Mouse (Mus musculus) cerebellum, postnatal 10 days (tissue): ENCODE results near the gene Yy1.

Source experiments
- DNase-seq, 2 experiments: peaks; one replicate each; pipeline ENCODE4 v3.0.0; 2021; ENCODE audit warnings: mixed read lengths in 2 of 2

Yy1 gene

DNA sequence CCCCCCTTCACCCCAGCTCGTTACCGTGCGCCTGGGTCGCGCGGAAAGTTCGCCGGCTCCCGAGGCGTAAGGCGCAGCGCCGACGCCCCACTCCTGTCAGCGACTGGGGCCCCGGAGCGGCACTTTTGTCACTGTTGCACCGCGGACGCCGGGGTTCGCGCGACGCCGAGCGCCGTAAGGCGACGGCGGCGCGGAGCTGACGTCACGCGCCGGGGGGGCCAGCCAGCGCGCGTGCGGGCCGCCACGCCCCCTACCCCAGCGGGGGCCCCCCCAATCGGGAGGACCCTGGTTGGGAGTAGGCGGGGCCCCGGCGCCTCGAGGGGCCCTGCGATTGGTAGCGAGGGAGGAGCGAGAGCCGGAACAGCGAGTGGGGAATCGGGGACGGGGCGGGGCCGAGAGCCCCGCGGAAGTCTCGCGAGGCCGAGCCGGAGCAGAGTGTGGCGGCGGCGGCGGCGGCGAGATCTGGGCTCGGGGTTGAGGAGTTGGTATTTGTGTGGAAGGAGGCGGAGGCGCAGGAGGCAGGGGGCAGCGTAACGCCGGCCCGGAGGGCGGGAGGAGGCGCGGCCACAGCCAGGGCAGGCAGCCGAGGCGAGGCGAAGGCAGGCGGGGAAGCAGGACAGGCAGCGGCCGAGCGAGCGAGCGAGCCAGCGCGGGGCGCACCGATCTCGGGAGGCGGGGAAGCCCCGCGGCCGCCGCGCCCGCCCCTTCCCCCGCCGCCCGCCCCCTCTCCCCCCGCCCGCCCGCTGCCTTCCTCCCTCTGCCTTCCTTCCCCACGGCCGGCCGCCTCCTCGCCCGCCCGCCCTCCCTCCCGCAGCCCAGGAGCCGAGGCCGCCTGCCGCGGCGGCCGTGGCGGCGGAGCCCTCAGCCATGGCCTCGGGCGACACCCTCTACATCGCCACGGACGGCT is at the start of gene Yy1:
Gene Yy1 (plus strand): TSS at position 428 of the 907 bp plus-strand sequence.
- peak; percentile 99 to 100 for DNase-seq

DNA sequence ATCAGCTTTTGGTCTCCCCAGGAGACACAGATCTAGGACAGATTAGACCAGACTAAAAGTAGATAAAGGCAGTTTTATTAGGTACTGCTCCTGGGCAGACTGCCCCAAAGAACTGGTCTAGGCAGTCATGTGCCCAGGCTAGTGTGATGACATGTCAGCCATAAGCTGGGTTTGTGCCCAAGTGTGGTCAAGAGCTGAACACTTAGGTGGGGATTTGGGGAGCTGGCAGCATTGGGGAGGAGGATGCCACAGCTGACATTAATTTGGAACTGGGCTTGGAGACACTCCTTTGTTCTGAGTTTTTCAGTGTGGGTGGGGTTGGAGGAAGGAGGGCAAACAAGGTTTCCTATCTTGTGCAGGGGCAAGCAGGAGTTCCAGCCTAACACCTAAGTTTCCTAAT is 46.8 kb upstream of the Yy1 start:
- DNase-seq, result no peak

DNA sequence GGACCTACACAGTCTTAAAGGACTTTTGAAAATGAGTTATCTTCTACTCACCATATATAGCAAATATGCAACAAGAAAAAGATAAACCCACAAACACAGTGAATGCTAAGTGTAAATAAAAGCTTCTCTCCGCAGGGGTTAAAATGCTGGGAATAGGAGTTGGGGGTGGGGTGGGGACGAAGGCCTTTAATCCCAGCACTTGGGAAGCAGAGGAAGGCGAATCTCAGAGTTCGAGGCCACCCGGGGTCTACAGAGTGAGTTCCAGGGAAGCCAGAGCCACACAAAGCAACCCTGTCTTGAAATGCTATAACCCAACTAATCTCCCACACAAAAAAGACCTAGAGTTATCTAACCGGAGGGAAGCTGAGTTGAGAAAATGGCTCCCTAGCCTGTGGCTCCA is 43.8 kb upstream of the Yy1 start:
- DNase-seq, result no peak

DNA sequence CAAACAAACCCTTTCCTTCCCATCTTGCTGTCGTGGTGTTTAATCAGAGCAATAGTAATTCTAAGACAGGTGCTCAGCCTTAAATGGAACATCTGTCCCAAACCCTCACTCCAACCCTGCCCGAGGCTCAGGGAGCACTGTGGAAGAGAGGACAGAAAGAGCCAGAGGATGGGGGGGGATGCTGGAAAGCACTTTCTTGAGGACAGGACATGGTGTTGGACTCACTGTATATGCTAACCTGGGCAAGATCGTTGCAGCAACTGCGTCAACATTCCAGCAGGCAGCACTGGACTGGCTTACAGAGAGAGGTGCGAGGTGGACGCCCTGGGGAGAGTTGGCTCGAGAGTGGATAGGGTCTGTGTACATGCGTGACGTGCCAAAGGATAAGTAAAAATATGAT is 43.3 kb upstream of the Yy1 start:
- no peak for DNase-seq

DNA sequence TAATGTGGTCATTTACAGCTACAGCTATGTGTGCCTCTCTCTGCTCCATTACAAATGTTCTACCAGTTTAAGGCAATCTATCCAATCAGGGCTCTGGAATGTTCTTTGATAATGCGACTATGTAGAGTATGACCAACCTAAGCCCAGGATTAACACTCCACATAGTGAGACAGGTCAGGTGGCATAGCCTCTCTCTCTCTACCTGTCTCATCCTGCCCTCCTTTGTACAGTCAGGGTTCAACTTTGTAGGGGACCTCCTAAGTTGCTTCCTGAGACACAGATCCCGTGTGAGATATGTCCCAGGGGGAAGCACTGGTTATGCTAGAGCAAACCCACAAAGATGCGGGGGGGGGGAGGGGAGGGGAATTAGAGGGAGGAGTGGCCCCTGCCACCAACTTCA is 42.5 kb upstream of the Yy1 start:
- no peak for DNase-seq

DNA sequence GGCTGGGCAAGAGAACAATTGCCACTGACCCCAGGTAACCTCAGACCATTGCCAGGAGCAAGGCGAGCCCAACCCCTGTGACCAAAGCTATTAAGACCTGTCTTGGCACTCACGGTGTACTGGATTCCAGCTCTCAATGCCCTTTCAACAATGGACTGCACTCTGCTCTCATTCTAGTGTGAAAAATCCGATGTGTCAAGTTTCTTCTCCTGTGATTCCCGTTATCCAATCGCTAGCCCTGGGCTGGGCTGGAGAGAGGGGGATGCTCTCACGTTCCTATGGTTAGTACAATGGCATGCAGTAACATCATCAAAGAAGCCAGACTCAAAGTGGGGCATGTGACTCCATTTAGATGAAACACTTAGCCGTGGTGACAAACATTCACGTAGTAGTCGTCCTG is 41.0 kb upstream of the Yy1 start:
- no peak for DNase-seq

DNA sequence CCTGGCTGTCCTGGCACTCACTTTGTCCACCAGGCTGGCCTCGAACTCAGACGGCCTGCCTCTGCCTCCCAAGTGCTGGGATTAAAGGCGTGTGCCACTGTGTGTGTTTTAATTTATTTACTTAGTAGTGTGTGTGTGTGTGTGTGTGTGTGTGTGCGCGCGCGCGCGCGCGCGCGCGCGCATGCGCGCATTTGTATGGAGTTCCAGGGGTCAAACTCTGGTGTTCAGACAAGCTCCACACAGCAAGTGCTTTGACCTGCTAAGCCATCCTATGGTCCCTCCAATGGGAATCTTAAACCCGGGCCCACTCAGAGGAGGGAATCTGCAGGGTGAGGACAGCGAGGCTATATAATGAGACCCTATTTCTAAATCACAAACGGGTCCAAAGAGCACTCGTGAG is 37.6 kb upstream of the Yy1 start:
- no peak for DNase-seq

DNA sequence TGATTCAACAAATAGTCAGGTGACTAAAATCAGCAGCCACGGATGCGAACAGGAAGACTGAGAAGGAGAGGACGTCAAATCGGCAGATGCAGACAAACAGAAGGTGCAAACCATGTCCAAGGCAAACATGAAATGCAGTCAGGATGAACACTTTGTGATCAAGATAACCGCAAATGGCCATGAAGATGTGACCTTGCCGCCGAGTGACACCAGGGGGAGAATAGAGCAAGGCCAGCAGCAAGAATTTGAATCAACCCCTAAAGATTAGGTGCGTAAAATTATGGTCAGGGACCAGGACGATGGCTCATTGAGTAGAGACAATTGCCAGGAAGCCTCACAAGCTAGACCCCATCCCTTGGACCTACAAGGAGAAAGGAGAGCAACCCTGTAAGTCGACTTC is 36.2 kb upstream of the Yy1 start:
- no peak for DNase-seq

DNA sequence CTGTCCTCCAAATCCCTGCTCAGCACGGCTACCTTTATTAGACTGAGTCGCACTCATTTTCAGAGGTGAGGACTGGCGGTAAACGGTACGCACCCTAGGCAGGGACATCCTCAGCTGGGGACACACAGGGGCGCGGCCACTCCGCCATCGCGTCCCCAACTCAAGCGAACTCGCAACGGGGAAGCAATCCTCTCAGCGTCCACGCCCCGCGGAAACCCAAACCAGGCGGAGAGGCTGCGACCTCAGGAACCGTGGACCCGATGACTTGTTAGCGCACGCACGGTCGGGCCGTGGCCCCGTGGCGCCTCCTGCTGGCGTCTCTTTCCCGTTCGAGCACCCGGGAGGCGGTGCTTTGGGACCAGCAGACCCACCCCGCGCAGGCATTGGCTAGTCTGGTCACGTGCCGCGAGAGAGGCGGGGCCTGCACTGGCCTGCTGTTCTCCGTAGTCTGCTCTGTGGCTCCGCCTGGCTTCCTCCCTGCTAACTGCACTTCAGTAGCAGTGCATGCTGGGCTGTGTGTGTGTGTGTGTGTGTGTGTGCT is 35.0 kb upstream of the Yy1 start:
- DNase-seq, result peak; percentile 99 to 100

DNA sequence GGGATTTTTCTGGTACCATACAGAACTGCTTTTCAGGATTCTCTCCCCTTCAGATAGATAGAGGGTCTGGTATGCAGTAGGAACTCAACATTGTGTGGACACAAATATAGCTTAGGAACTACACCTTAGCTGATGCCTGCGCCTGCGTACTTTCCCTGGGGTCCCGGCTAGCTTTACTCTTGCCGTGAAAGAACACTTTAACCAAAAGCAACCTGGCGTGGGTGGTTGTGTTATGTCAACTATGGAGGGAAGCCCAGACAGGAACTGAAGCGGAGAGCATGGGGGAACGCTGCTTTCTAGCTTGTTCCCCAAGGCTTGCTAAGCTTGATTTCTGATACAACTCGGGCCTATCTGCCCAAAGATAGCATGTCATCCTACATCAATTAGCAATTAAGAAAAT is 34.5 kb upstream of the Yy1 start:
- DNase-seq, result no peak

DNA sequence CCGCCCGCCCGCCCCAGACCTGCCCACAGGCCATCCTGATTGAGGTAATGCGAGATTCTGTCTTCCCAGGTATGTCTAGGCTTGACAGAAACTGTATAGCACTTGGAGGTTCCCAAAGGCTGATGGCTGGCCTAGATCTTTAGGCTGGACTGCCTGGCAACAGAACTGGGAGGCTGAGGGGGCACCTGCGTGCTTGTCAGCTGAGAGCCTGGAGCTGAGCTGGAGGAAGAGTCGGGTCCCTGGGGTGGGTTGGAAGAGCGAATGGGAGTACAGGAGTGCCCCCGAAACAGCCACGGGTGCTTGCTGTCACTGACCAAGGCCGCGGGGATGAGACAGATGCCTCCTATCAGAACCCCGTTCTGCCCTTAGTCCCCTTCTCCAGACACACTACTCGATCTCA is 34.1 kb upstream of the Yy1 start:
- peak in 1 of 2 experiments; percentile 23 for DNase-seq

DNA sequence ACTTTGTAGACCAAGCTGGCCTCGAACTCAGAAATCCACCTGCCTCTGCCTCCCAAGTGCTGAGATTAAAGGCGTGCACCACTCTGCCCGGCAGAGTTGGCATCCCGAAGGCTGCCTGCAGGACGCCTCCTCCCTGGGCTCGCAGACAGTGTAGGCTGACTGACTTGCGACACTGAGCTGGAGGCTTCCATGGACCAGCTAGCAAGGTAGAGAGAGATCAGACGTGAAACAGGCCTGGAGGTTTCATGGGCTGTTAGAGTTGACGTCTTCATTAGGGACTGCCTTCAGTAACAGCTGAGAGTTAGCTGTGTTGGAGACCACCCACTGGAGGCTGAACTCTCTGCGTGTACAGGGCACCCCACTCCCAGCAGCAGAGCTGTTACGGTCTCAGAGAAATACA is 33.5 kb upstream of the Yy1 start:
- no peak for DNase-seq

DNA sequence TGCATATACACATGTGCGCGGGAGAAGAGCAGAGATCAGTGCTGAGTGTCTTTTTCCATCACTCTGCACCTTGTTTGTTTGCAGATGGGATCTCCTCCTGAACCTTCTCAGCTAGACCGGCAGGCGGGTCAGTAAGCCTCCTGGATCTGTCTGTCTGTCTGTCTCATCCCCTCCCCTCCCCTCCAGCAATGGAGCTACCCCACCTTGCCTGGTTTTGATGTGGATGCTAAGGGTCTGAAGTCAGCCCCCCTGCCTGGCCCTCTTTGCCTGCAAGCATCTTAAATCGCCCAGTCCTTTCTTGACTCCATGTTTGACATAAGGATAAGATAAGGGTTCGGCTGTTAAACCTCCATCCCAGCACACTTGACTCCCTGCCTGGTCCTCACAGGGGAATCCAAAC is 32.8 kb upstream of the Yy1 start:
- DNase-seq, result no peak

DNA sequence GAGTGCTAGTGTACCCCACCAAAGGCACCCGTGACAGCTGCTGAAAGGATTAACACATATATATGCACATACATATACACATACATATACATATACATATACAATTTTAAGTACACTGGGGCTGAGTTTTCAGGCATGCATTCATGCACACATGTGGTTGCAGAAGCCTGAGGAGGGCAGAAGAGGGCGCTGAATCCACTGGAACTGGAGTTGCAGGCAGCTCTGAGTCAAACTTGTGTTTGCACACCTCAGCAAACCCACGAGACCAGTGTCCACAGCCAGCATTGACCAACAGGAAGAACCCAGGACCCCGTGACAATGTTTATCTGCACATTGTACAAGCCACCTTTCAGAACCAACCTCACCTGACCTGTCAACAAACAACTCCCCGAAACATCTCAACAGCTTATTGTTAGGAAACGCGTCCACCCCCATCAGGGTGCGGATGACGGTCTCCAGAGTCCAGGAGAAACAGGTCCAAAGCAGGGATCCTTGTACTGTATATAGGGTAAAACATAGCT is 32.2 kb upstream of the Yy1 start:
- no peak for DNase-seq

DNA sequence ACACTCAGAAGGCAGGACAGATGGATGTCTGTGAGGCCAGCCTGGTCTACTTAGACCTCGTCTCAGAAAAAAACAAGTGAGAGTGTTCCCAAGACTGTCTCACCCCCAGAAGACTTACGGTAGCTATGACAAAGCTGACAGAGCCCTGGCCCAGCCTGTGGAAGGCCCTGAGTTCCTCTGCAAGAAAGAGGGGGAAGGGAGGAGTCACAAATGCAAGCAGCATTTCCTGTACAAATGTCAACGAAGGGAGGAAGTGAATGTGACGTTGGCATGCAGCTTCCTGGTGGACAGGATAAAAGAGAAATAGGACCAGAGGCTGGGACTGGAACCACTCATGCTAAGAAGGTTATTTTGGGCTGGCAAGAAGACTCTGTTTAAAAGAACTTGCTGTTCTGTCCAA is 31.6 kb upstream of the Yy1 start:
- no peak for DNase-seq

DNA sequence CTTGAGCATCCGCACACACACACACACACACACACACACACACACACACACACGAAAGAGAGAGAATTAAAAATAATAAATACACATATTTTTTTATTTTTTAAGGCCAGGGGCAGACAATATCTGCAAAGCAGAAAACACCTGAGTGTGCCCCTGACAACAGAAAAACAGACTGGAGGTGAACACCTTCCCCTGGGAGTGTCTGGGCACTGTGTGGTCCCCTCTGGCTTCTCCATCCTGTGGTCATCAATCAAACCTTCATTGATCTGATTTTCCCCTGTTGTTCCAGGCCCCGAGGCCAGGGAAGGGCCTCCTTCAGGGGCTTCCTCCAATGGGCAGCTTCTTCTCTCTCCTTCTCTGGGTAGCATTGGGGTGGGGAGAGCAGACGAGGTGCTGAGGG is 31.1 kb upstream of the Yy1 start:
- no peak for DNase-seq

DNA sequence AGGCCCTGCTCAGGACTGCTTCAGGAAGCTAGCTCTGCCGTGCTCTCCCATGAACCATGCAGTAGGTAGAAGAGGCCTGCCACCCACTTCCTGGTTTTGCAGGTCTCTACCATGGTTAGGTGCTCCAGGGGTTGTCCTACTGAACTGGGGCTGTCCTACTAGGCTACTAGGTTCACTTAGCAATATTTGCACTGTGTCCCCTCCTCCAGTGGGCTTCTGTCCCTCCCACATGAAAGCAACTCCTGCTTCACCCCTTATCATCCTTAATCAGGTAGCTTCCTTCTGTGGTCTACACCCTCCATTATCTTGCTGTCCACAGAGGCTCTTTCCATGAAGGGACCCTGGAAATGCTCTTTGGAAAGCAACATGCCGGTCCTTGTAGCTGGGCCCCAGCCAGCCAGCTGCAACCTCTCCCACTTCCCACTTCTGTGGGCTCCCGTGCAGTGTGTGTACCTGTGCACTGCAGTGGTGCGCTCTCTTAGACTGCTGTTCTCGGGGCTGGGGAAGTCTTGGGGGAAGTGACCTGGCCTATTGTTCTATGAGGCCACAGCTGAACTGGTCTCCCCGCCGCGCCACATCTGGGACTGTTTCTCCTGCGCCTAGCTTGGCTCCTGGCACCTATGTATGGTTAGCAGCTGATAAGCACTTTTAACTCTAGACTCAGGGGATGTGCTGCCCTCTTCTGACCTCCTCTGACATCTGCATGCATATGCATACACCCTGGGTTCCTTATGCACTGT is 29.5 kb upstream of the Yy1 start:
- no peak for DNase-seq

DNA sequence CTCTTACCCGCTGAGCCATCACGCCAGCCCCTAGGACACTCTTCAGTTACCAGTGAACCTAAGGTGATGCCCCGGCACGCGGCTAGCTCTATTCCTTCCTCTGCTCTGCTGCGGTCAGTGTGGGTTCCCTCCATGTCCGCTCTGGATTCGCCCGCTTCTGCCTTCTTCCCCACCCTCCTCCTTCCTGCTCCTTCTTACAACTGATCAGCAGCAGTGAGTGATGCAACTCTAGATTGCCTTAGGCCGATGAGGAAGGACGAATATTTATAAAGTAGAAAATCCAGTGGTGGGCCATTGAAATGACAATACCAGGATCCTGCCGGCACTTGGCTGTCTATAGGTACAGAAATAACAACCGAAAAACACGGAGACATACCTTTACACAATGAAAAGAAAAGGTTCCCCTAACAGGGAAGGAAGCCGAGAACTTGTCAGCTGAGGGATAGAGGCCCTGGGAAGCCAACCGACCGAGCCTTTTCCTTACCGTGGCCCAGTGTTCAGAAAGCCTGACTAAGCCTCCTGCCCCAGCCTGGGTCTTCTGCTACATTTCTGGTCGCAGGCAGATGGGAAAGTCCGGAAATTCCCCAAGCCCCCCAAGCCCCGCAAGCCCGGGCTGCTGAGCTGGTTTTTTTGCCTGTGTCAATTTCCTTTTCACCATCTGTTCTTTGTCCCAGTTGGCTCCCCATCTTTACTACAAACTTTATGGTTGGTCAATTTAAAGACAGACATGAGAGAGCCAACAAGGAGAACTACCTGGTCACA is 27.7 kb upstream of the Yy1 start:
- peak in 1 of 2 experiments; percentile 20 for DNase-seq

DNA sequence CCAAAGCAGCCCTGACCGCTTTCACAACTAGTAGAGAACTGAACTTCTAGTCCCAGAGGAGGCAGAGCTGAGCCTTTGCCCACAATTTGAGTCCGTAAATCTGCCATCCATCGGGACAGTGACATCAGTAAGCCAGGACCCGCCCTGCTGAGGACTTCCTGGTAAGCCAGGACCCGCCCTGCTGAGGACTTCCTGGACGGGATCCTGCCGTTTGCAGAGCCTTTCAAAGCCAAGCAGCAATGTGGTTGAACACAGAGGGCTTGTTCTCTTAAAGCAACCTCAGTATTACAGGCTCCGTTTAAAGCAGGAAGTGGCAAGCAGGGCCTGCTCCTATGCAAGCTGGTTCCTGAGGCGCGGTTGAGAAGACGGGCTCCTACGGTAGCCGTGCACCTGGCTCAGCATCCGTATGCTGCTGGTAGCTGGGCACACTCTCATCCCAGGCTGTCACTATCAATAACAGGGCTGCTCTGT is 27.0 kb upstream of the Yy1 start:
- peak; percentile 49 to 53 for DNase-seq

DNA sequence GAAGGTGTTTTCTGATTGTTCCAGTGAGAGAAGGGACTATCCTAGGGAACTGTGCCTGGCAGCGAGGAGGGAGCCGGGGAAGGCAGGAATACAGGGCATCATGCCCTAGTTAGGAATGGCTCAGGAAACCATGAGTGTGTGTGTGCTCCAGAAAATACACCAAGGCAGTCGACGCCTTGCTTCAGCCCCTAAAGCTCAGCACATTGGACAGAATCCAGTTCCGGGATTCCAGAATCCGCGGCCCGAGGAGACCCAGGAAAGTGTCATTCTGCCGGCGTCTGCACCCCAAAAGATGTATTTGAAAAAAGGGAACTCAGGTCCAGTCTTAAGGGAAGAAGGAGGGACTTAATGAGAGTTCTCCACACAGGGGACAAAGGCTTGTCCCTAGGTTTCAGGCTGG is 26.5 kb upstream of the Yy1 start:
- DNase-seq, result peak in 1 of 2 experiments; percentile 49

DNA sequence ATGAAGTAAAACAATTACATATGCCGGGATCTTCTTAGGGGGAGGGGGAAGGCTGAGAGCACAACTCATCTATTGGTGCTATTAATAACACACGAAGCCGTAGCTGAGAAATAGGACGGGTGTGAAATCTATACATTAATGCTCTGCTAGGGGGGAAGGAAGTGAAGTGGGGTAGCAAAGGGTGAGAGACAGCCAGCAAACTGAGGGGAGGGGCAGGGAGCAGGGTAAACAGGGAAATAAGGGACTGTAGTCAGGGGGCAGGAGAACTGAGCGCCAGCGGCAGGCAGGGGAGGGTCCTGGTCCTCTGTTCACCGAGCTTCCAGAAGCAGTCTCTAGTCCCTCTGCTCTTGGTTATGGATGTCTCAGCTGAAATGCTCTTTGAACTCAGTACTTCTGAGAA is 25.9 kb upstream of the Yy1 start:
- DNase-seq, result no peak

DNA sequence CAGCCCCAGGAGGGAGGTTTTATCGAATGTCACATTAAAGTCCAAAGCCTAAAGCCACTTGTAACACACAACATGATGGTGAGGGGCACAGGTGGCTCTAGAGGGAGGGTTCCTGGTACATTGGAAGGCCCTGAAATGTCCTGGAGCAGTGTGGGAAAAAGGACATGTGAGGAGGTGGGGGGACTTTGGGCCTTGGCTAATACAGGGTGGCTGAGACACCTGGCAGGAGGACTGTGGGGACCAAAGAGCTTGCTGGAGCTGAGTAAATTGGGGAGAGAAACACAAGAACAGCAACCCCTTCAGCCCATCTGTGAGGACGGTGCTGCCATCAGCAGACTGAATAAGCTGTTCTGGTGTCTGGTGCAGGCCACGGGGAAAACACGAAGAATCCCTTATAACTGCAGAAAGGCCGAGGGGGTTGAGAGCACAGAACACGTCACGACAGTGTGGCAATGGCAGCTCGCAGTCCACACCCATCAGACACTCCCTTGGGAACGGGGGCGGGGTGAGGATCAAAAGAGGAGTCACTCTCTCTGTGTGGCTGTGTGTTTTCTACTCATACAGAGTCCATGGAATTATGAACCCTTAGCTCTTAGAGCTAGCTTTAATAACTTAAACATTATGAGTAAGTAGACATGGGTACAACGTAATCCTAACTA is 24.4 kb upstream of the Yy1 start:
- DNase-seq, result no peak
